Mouse (Mus musculus) heart, embryonic 14.5 days (tissue): ENCODE results near the gene Cebpzos. TPM values are rescaled to one million over a fixed set of nuclear protein-coding genes. Genes with fewer than 3 reads are reported as not detected.

Source experiments
- ATAC-seq: fragments of 200-750 bp; cut with Nextera tagmentation; 2 replicates; pipeline ENCODE4 v1.8.0; 2017; ENCODE audit warnings: low read depth, moderate TSS enrichment; ENCODE audit not compliant: insufficient number of reproducible peaks, insufficient read depth, low FRiP score
- H3K27ac ChIP-seq, 2 experiments: fragments of 200-500 bp in 1 of 2; fragments of 300-500 bp in 1 of 2; sonication (generic) in 1 of 2; replicated peaks in 1 of 2; 2 replicates each; pipeline ENCODE4 v1.5.1; 2012 to 2014; ENCODE audit warnings: low read depth in 2 of 2, low read length in 2 of 2, control low read depth in 1 of 2, mild to moderate bottlenecking in 1 of 2, mixed read lengths in 1 of 2; ENCODE audit not compliant: control insufficient read depth in 1 of 2, insufficient read depth in 1 of 2
- H3K27me3 ChIP-seq: fragments of 300-500 bp; sonication (generic); 2 replicates; pipeline ENCODE4 v1.6.1; 2014; ENCODE audit warnings: mild to moderate bottlenecking, low read length, control low read depth; ENCODE audit not compliant: control insufficient read depth, insufficient read depth
- H3K36me3 ChIP-seq: fragments of 300-500 bp; sonication (generic); 2 replicates; pipeline ENCODE4 v1.6.1; 2014; ENCODE audit warnings: mild to moderate bottlenecking, control low read depth, low read length, mixed read lengths; ENCODE audit not compliant: control insufficient read depth, insufficient read depth
- H3K4me1 ChIP-seq, 2 experiments: fragments of 200-500 bp in 1 of 2; fragments of 300-500 bp in 1 of 2; sonication (generic) in 1 of 2; 2 replicates each; pipeline ENCODE4 v1.6.1; 2012 to 2014; ENCODE audit warnings: low read length in 2 of 2, control low read depth in 1 of 2, mixed read lengths in 1 of 2; ENCODE audit not compliant: control insufficient read depth in 2 of 2, insufficient read depth in 2 of 2
- H3K4me2 ChIP-seq: fragments of 300-500 bp; sonication (generic); 2 replicates; pipeline ENCODE4 v1.6.1; 2014; ENCODE audit warnings: mild to moderate bottlenecking, low read length
- H3K4me3 ChIP-seq, 2 experiments: fragments of 200-500 bp in 1 of 2; fragments of 300-500 bp in 1 of 2; sonication (generic) in 1 of 2; 2 replicates each; pipeline ENCODE4 v1.5.1; 2012 to 2014; ENCODE audit warnings: low read length in 2 of 2, mild to moderate bottlenecking in 2 of 2, control low read depth in 1 of 2, low read depth in 1 of 2, moderate library complexity in 1 of 2; ENCODE audit not compliant: control insufficient read depth in 1 of 2, insufficient read depth in 1 of 2
- H3K9ac ChIP-seq: fragments of 300-500 bp; sonication (generic); 2 replicates; pipeline ENCODE4 v1.6.1; 2014; ENCODE audit warnings: mild to moderate bottlenecking, low read length
- H3K9me3 ChIP-seq: fragments of 300-500 bp; sonication (generic); 2 replicates; pipeline ENCODE4 v1.6.1; 2016; ENCODE audit warnings: low read length, control low read depth; ENCODE audit not compliant: control insufficient read depth
- WGBS: fragments of 180-500 bp; shearing (Covaris S2); extraction: QIAGEN DNeasy Blood & Tissue Kit; methylation state at CpG from one replicate; pipeline ENCODE4 v1.1.7; 2014; 5-methylcytosine and 5-hydroxymethylcytosine counted together
- polyA plus RNA-seq: library from polyadenylated mRNA; unstranded; fragments of >200 nt; fragmentation: Nextera tagmentation; extraction: Ambion mirVana; gene quantifications from 2 replicates; pipeline ENCODE4 v1.2.1, GENCODE M21; 2014

Gene Cebpzos
- 96.5 and 101 TPM in 2 replicates for polyA plus RNA-seq

- peak; percentile 95 for ATAC-seq
- peak within 1 kb of the TSS; percentile 77 for H3K9ac ChIP-seq
- no peaks in the 10 kb centered on the region for H3K9me3 ChIP-seq
- H3K4me3 ChIP-seq, result peak within 1 kb of the TSS; percentile 55 to 77
- H3K4me1 ChIP-seq, result peaks cover 2 to 13% of the 10 kb centered on the region in 2 experiments; a peak in 2 of 4 replicates
- no peaks in the 10 kb centered on the region for H3K27me3 ChIP-seq
- peak within 1 kb of the TSS; percentile 69 for H3K4me2 ChIP-seq
- H3K27ac ChIP-seq, result peak within 1 kb of the TSS; percentile 82 to 83
- under 1% methylated on average over 37 of the region's 37 CpGs for WGBS
- peaks cover 34% of the 10 kb centered on the region for H3K36me3 ChIP-seq
Measured at GRCm38 (mm10) chr17:78916369-78916813, at the start of gene Cebpzos. Cebpzos (plus strand) TSS chr17:78916500.

DNA sequence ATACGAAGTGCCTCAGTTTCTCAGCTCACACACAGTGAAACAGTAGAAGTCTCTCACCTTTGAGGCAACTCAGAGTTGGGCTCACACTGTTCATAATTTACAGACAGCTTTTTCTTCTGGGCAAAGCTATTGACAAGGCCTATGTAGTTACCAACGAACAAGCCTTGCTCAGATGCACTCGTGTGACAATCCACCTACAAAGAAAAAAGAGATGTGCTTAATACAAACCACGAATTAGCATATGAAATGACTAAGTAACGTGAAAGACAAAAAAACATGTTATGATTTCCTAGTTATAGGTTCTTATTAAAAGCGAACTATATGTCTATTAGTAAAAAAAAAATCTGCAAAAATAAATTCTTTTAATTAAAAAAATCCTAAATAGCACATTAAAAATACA lies 42.4 kb upstream of the Cebpzos start:
- Histone ChIP-seq H3K4me3 (no peak overlapping the region), H3K9ac (no peak overlapping the region)
- whole genome bisulfite sequencing, result 88% methylated on average over 6 of the region's 6 CpGs

DNA sequence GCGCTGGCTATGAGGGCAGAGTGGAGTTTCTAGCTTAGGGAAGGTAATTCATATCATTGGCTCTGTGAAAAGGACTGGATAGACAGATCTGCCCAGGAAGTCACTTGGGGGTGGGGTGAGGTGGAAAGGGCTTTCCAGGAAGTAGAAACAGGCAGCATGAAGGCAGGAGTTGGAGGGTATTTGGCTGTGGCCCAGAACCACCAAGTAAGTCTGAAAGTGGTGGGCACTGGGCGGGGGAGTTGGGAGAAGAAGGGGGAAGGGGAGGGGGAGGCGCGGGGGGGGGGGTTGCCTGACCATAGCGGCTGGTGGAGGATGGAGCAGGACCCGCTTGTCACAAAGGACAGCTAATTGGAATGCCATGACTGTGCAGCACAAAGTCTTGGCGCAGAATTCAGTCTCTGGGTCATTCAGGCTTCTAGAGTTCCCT lies 34.4 kb upstream of the Cebpzos start:
- Histone ChIP-seq H3K9me3 (no peaks in the 10 kb centered on the region), H3K9ac (peak overlapping the region; percentile 86), H3K4me1 (peaks cover 4 to 9% of the 10 kb centered on the region in 2 experiments; a peak in 3 of 4 replicates), H3K27me3 (no peaks in the 10 kb centered on the region), H3K27ac (peak overlapping the region; percentile 85 to 90), H3K36me3 (peaks cover 21% of the 10 kb centered on the region), H3K4me3 (peak overlapping the region; percentile 77 to 78), H3K4me2 (peak overlapping the region; percentile 68)
- ATAC-seq, result peak; percentile 32
- 8% methylated on average over 6 of the region's 7 CpGs for WGBS

More for the DNA sequence above, 42.4 kb upstream of the Cebpzos start:
- H3K27me3 ChIP-seq, result no peaks in the 10 kb centered on the region
- peaks cover 67% of the 10 kb centered on the region for H3K36me3 ChIP-seq
- H3K4me1 ChIP-seq, result no peaks in the 10 kb centered on the region
- ATAC-seq, result no peak
- H3K27ac ChIP-seq, result no peak overlapping the region
- no peak overlapping the region for H3K4me2 ChIP-seq
- no peaks in the 10 kb centered on the region for H3K9me3 ChIP-seq

DNA sequence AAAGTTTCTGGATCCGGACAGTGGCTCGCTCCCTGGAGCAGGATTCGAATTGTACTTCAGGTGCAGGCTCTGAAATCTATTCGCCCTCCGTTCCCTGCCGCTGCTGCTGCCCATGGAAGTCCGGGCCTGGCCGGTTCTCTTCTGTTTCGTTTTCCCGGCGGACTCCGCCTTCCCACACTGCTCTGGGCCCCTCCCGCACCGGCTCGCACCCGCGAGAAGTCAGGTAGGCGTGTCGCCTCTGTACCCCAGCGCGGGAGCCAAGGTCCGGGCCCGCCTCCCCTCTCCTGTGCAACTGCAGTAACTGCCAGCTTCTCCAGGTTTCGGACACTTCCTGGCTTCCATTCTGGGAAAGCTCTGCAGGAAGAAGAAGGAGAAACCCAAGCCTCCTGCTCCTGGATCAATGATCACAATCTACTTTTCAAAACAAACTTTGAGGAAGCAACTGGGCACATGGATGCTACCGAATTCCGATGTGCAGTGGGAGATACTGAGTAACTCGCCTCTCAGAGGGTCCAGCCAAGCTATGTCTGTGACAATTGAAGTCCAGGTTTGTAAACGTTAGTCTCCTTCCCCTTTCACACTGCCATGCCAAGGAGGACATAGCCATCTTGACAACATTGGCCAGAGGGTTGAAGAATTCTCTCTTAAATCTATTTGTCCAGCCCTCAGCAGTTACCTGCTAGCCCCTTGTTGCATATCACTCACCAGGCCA lies 33.7 kb upstream of the Cebpzos start, which contains the start of gene Eif2ak2:
Gene Eif2ak2 (minus strand): TSS at position 173 of the 712 bp plus-strand sequence.
- H3K4me3 ChIP-seq, result peak within 1 kb of the TSS; percentile 77 to 78
- no peaks in the 10 kb centered on the region for H3K9me3 ChIP-seq
- H3K36me3 ChIP-seq, result peaks cover 14% of the 10 kb centered on the region
- WGBS, result under 1% methylated on average over 28 of the region's 28 CpGs
- peak within 1 kb of the TSS; percentile 85 to 90 for H3K27ac ChIP-seq
- H3K4me2 ChIP-seq, result peak within 1 kb of the TSS; percentile 68
- H3K4me1 ChIP-seq, result peaks cover 4 to 9% of the 10 kb centered on the region in 2 experiments; a peak in 3 of 4 replicates
- H3K9ac ChIP-seq, result peak within 1 kb of the TSS; percentile 86
- H3K27me3 ChIP-seq, result no peaks in the 10 kb centered on the region
- peak; percentile 94 for ATAC-seq

DNA sequence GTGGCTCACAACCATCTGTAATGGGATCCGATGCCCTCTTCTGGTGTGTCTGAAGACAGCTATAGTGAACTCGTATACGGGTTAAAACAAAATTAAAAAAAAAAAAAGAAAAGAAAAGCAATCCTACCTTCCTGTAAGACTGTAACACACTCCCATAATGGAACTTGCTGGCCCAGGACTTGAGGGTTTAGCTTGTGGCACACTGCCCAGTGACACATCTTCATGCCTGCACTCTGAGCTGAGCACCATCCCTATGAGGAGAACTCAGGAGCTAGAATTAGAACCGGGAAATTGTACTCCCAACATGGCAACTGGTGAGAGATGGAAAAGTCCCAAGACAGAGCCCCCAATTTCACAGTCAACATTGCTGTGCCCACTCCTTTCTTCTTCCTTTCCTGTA lies 33.0 kb upstream of the Cebpzos start:
- no peaks in the 10 kb centered on the region for H3K27me3 ChIP-seq
- no peak overlapping the region for H3K9ac ChIP-seq
- no peak overlapping the region for H3K4me3 ChIP-seq
- peaks cover 4 to 9% of the 10 kb centered on the region in 2 experiments; a peak in 3 of 4 replicates for H3K4me1 ChIP-seq
- H3K4me2 ChIP-seq, result no peak overlapping the region
- no peak for ATAC-seq
- no peaks in the 10 kb centered on the region for H3K9me3 ChIP-seq
- H3K27ac ChIP-seq, result no peak overlapping the region
- WGBS, result 84% methylated on average over 4 of the region's 4 CpGs
- H3K36me3 ChIP-seq, result peaks cover 7% of the 10 kb centered on the region

- Histone ChIP-seq H3K27ac (no peak overlapping the region), H3K27me3 (no peaks in the 10 kb centered on the region), H3K4me2 (no peak overlapping the region), H3K9me3 (no peaks in the 10 kb centered on the region), H3K4me1 (peaks cover 4 to 9% of the 10 kb centered on the region in 2 experiments; a peak in 3 of 4 replicates), H3K9ac (no peak overlapping the region), H3K36me3 (0 out of 2 replicates have a peak, but pooled peaks cover 4% of the 10 kb centered on the region), H3K4me3 (no peak overlapping the region)
- 72% methylated on average over 5 of the region's 5 CpGs for WGBS
- no peak for ATAC-seq
Measured at GRCm38 (mm10) chr17:78885286-78886065, 30.8 kb upstream of the Cebpzos start.

- no peak for ATAC-seq
Measured at GRCm38 (mm10) chr17:78888554-78888953, 27.7 kb upstream of the Cebpzos start.

More at GRCm38 (mm10) chr17:78888554-78888953, 27.7 kb upstream of the Cebpzos start:
- Histone ChIP-seq H3K27ac (no peak overlapping the region), H3K27me3 (no peaks in the 10 kb centered on the region), H3K4me2 (no peak overlapping the region), H3K4me1 (no peaks in the 10 kb centered on the region), H3K9ac (no peak overlapping the region), H3K9me3 (no peaks in the 10 kb centered on the region), H3K4me3 (no peak overlapping the region), H3K36me3 (no peaks in the 10 kb centered on the region)
- 84% methylated on average over 4 of the region's 4 CpGs for WGBS
